Comparison of ENCODE assay signal across 9 mouse cellular contexts in the genomic region with DNA sequence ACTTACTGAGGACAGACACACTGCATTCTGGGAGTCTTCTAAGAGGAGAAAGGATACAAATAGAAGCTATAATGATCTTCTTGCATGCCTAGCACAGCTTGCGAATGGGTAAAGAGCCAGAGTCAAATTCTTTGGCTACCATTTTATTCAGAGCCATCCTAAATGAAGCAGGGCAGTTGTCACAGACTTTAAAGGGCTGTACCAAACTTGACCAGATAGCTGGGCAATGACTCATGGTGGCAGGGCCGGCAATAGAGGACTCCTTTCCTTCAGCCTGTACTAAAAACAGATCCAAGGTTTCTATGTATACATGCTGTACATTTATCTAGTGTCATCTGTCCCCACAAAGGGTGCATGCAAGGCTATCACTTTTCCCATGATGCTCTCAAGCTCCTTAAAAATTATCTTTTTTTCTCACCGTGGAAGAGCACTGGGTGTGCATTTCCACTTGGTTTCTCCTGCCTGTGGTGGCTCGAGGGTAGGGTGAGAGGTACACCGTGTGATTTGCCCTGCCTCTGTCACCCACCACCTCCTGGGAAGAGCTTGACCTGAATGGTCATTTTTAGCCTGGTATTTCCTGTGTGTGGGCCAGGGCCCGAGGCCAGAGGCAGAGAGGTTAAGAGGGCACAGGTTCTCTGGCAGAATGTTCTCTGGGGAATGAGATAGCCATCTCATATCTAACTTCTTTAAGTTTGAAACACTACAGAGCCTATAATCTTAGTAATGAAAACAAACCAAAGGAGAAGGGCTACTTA. TPM values are rescaled to one million over a fixed set of nuclear protein-coding genes. Genes with fewer than 3 reads are reported as not detected.
DNase-seq lines count a peak whose midpoint lies in the region; ATAC-seq and TF ChIP-seq lines count a peak whose summit lies in the region.
"Had no signal": no experiment of that assay in that cellular context is flagged by ENCODE, and none has a peak within 500 bp of the region (broad histone marks: within the 10 kb centered on the region; RNA-seq: fewer than 3 reads in every experiment).

No protein-coding gene starts in this region.

- H3K9ac ChIP-seq in heart, adult 2 months (ENCODE audit: low read depth, low read length), result no peak overlapping the region
- no peak overlapping the region for H3K9ac ChIP-seq in MEL (ENCODE audit: control insufficient read depth, low read depth, low read length, poor library complexity, severe bottlenecking)

- no peak for ATAC-seq in cerebellum, adult (ENCODE audit: insufficient number of reproducible peaks, low FRiP score, low TSS enrichment)

- H3K4me1 ChIP-seq in heart, adult 2 months (ENCODE audit: control insufficient read depth, insufficient read depth, low read length), result peaks cover 7% of the 10 kb centered on the region
- peaks cover 8 to 25% of the 10 kb centered on the region in 2 experiments for H3K4me1 ChIP-seq in MEL (ENCODE audit: control insufficient read depth in 1 of 2, insufficient read depth in 2 of 2, low read length in 2 of 2)
- H3K4me1 ChIP-seq in embryonic fibroblast, embryonic 13.5 days (ENCODE audit: control insufficient read depth, insufficient read depth, low read length), result peaks cover 15% of the 10 kb centered on the region

- DNase-seq in heart, adult 2 months, result peak in 1 of 2 experiments; percentile 12
- no peak for DNase-seq in heart, adult 8-10 months (ENCODE audit: low spot score)
- DNase-seq in MEL (ENCODE audit: low read depth, low spot score), result peak; percentile 18
- DNase-seq in kidney, postnatal 36 days, result peak; percentile 51
- no peak for DNase-seq in thymus, postnatal 10 days (ENCODE audit: low spot score in 2 of 2)
- DNase-seq: cerebellum, postnatal 10 days; heart, postnatal 4 days had no signal

- H3K79me2 ChIP-seq in heart, adult 2 months (replicated peaks; ENCODE audit: control insufficient read depth, insufficient read depth, low read length), result no peaks in the 10 kb centered on the region
- no peaks in the 10 kb centered on the region for H3K79me2 ChIP-seq in MEL (ENCODE audit: control insufficient read depth, insufficient read depth, low read length, poor library complexity)

- peaks cover 3% of the 10 kb centered on the region; the same call in 1 of the 2 replicates for H3K36me3 ChIP-seq in heart, adult 2 months (ENCODE audit: control insufficient read depth, insufficient read depth, low read length)
- peaks cover 0 to 30% of the 10 kb centered on the region in 2 experiments; a peak in 2 of 4 replicates for H3K36me3 ChIP-seq in MEL (ENCODE audit: control insufficient read depth in 1 of 2, insufficient read depth in 2 of 2, low read length in 2 of 2)

- H3K27me3 ChIP-seq in heart, adult 2 months (ENCODE audit: control insufficient read depth, insufficient read depth, low read length), result no peaks in the 10 kb centered on the region
- no peaks in the 10 kb centered on the region for H3K27me3 ChIP-seq in MEL (ENCODE audit: control insufficient read depth in 1 of 2, insufficient read depth in 2 of 2, low read length in 2 of 2)

- 32% methylated on average over 6 of the region's 6 CpGs for WGBS in heart, adult 2 months

- intact Hi-C loops in heart, adult 2 months (cut with DNase I), result no loop called here

- H3K27ac ChIP-seq in heart, adult 2 months, result peak overlapping the region; percentile 65
- no peak overlapping the region for H3K27ac ChIP-seq in MEL (ENCODE audit: control insufficient read depth, low read depth, low read length)
- peak overlapping the region; percentile 84 for H3K27ac ChIP-seq in embryonic fibroblast, embryonic 13.5 days (ENCODE audit: insufficient read depth, low read length)

- H3K9me3 ChIP-seq in MEL (replicated peaks; ENCODE audit: insufficient read depth, low read length), result no peaks in the 10 kb centered on the region

- no peak for TF ChIP-seq RAD21 in MEL (IDR thresholded peaks at IDR 0.05; ENCODE audit: low read depth, low read length)

- no peak for TF ChIP-seq EP300 in heart, adult 2 months (IDR thresholded peaks at IDR 0.05; ENCODE audit: insufficient read depth, low read depth, low read length)
- 0 out of 4 replicates have a peak, but pooled peaks of 1 of the 2 experiments have one; percentile 37 for TF ChIP-seq EP300 in MEL (IDR thresholded peaks at IDR 0.05; ENCODE audit: low read depth in 1 of 2, low read length in 2 of 2)

- H3K4me3 ChIP-seq in heart, adult 2 months, result no peak overlapping the region
- no peak overlapping the region for H3K4me3 ChIP-seq in MEL (ENCODE audit: control insufficient read depth in 1 of 2, insufficient read depth in 1 of 2, low read depth in 2 of 2, low read length in 2 of 2)
- no peak overlapping the region for H3K4me3 ChIP-seq in embryonic fibroblast, embryonic 13.5 days (ENCODE audit: insufficient read depth, low read length)

- TF ChIP-seq CTCF in heart, adult 2 months (IDR thresholded peaks at IDR 0.05), result no peak
- no peak for TF ChIP-seq CTCF in MEL (IDR thresholded peaks at IDR 0.05 in 2 of 3, conservative IDR thresholded peaks at IDR 0.05 in 1 of 3; ENCODE audit: control insufficient read depth in 1 of 3, insufficient read depth in 1 of 3, low read depth in 2 of 3, low read length in 3 of 3, poor library complexity in 1 of 3, severe bottlenecking in 1 of 3)
- no peak for TF ChIP-seq CTCF in embryonic fibroblast, embryonic 13.5 days (IDR thresholded peaks at IDR 0.05; ENCODE audit: borderline replicate concordance, insufficient read depth, low read length)

- TF ChIP-seq POLR2A in heart, adult 2 months (IDR thresholded peaks at IDR 0.05; ENCODE audit: insufficient read depth, low read depth, low read length), result no peak
- no peak for TF ChIP-seq POLR2A in MEL (IDR thresholded peaks at IDR 0.05; ENCODE audit: control insufficient read depth in 1 of 2, insufficient read depth in 1 of 2, low read depth in 1 of 2, low read length in 2 of 2, poor library complexity in 1 of 2)
- no peak for TF ChIP-seq POLR2A in embryonic fibroblast, embryonic 13.5 days (IDR thresholded peaks at IDR 0.05; ENCODE audit: low read depth, low read length)

TF ChIP-seq in MEL, 35 proteins besides CTCF, POLR2A, EP300 and RAD21:
- TF ChIP-seq NELFE (IDR thresholded peaks at IDR 0.05; ENCODE audit: low read depth, low read length) (no peak), TAL1 (IDR thresholded peaks at IDR 0.05; ENCODE audit: low read length) (0 out of 2 replicates have a peak, but pooled peaks have one; percentile 5)

RNA-seq across cellular contexts. Expression of gene Atg4a, which starts 26.7 kb away (rescaled TPM):
- total RNA-seq in heart, adult 2 months (2021), result 10 to 100 TPM in 1 of 2 experiments, 1 to 10 TPM in 1; 9.2 to 10.8 TPM
- polyA plus RNA-seq in heart, adult 2 months (2012; rRNA removed), result 4.3 and 8.8 TPM in 2 replicates
- total RNA-seq in heart, adult 8-10 months (2022), result 10 to 100 TPM; 10.0 to 14.0 (median 11.4) TPM
- 20.7 and 21.1 TPM in 2 replicates for total RNA-seq in MEL (2012; rRNA removed)
- 10 to 100 TPM in 1 of 2 experiments, not detected in 1; 16.3 TPM for polyA plus RNA-seq in MEL (2012; ENCODE audit: insufficient read depth in 1 of 2, insufficient read length in 2 of 2, low read depth in 1 of 2, low replicate concordance in 2 of 2, missing spikeins in 1 of 2)
- 19.1 and 22.5 TPM in 2 replicates for polyA plus RNA-seq in embryonic fibroblast, embryonic 13.5 days (2011; ENCODE audit: insufficient read length, low read depth, missing spikeins)

RNA-seq across cellular contexts. Expression of gene Psmd10, which starts 26.9 kb away (rescaled TPM):
- total RNA-seq in heart, adult 2 months (2021), result 10 to 100 TPM; 12.5 to 13.8 TPM
- polyA plus RNA-seq in heart, adult 2 months (2012; rRNA removed), result 5.1 and 9.4 TPM in 2 replicates
- 10 to 100 TPM; 12.3 to 14.2 (median 13.0) TPM for total RNA-seq in heart, adult 8-10 months (2022)
- total RNA-seq in MEL (2012; rRNA removed), result 49.9 and 53.2 TPM in 2 replicates
- 10 to 100 TPM in 1 of 2 experiments, not detected in 1; 48.8 TPM for polyA plus RNA-seq in MEL (2012; ENCODE audit: insufficient read depth in 1 of 2, insufficient read length in 2 of 2, low read depth in 1 of 2, low replicate concordance in 2 of 2, missing spikeins in 1 of 2)
- polyA plus RNA-seq in embryonic fibroblast, embryonic 13.5 days (2011; ENCODE audit: insufficient read length, low read depth, missing spikeins), result 26.3 and 28.4 TPM in 2 replicates

Comparison
In these comparisons a context has a peak if more than half of its experiments do, and no peak if none do; other contexts are left out.
1. DNase-seq: peak in MEL (single experiment) and kidney, postnatal 36 days (2 of 2); none in heart, adult 8-10 months (single experiment) and thymus, postnatal 10 days (0 of 2).